Mouse (Mus musculus): ENCODE results near the gene 4930556J24Rik. TPM values are rescaled to one million over a fixed set of nuclear protein-coding genes. Genes with fewer than 3 reads are reported as not detected.
"Not testable (repeated sequence)": the region's sequence is repeated elsewhere in the genome, so short reads cannot be mapped to it uniquely, and the experiment has no call there.

The 4930556J24Rik gene
- polyA plus RNA-seq, 1 experiment: 0.07 TPM

DNA sequence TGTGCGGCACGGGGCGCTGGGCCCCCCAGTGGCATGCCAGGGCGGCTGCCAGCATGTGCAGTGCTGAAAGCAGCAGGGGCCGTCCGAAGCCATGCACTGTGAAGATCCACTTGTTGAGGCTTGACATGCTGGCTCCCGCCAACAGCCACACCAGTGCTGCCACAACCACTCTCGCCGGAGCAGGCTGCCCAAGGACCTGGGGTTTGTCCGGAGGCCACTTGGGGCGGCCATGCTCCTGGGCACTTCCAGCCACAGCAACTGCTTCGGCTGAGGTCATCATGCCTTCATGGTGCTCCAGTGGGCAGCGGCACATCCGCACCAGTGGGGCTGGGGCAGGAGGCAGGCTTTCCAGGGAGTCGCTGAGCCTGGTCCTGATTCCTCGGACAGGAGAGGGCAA, 63.7 kb downstream of the 4930556J24Rik start:
- TF ChIP-seq FOSL1 (IDR thresholded peaks at IDR 0.05; ENCODE audit: insufficient read depth, low read length, poor library complexity, severe bottlenecking) (no peak), USF1 (IDR thresholded peaks at IDR 0.05; ENCODE audit: low read depth) (no peak), MYOD1 (IDR thresholded peaks at IDR 0.05; ENCODE audit: control insufficient read depth, insufficient read length, low read depth) (no peak)
- Histone ChIP-seq H3K36me3 (ENCODE audit: control insufficient read depth, insufficient read depth) (peaks cover 18% of the 10 kb centered on the region), H3K4me3 (ENCODE audit: insufficient read depth, poor library complexity, severe bottlenecking) (peak overlapping the region; percentile 91), H3K79me3 (ENCODE audit: low read depth) (peaks cover 53% of the 10 kb centered on the region), H3K27me3 (ENCODE audit: control insufficient read depth, insufficient read depth, insufficient read length) (no peaks in the 10 kb centered on the region), H3ac (ENCODE audit: control insufficient read depth, insufficient read length, low read depth) (peak overlapping the region; percentile 72), H3K79me2 (ENCODE audit: control insufficient read depth, insufficient read depth) (peaks cover 58% of the 10 kb centered on the region)

DNA sequence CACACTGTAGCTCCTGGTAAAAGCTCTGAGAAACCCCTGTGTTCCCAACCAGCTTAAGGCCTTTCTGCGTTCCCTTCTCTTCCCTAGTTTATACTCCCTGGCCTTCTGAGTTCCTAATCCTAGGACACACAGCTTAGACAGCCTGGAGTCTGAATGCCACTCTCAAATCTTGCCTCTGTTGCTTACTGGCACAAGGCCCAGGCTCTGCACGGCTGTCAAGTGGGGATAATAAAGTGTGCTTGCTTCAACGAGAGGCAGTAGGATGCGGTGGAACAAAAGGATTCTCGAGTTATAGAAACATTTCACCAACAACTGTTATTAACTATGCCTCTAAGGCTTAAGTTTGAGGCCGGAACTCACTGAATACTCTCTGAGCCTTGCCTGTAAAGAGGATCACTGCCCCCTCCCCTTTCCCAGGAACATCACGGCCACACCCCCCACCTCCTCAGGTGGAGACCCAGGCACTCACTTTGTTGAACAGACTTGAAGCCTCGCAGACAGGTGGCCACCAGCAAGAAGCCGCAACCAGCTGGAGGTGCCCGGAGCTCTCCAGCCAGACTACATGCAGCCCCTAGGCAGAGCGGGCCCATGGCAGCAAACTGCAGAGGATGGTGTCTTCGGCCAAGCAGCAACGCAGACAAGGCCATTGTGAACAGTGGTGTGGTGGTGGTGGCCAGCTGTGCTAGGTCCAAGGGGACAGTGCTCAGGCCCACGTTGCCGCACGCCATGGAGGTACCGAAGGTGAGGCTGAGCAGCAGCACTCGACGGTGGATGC, 64.3 kb downstream of the 4930556J24Rik start:
- peak overlapping the region; percentile 91 for H3K4me3 ChIP-seq (ENCODE audit: insufficient read depth, poor library complexity, severe bottlenecking)
- no peaks in the 10 kb centered on the region for H3K27me3 ChIP-seq (ENCODE audit: control insufficient read depth, insufficient read depth, insufficient read length)
- H3K79me3 ChIP-seq (ENCODE audit: low read depth): peaks cover 59% of the 10 kb centered on the region
- H3K36me3 ChIP-seq (ENCODE audit: control insufficient read depth, insufficient read depth): peaks cover 24% of the 10 kb centered on the region
- peaks cover 64% of the 10 kb centered on the region for H3K79me2 ChIP-seq (ENCODE audit: control insufficient read depth, insufficient read depth)
- H3ac ChIP-seq (ENCODE audit: control insufficient read depth, insufficient read length, low read depth): peak overlapping the region; percentile 72
- TF ChIP-seq MYOD1 (IDR thresholded peaks at IDR 0.05; ENCODE audit: control insufficient read depth, insufficient read length, low read depth): no peak
- no peak for TF ChIP-seq FOSL1 (IDR thresholded peaks at IDR 0.05; ENCODE audit: insufficient read depth, low read length, poor library complexity, severe bottlenecking)
- no peak for TF ChIP-seq USF1 (IDR thresholded peaks at IDR 0.05; ENCODE audit: low read depth)
- TF ChIP-seq MAX (IDR thresholded peaks at IDR 0.05): no peak
- TF ChIP-seq CEBPB (IDR thresholded peaks at IDR 0.05; ENCODE audit: low read depth): no peak

DNA sequence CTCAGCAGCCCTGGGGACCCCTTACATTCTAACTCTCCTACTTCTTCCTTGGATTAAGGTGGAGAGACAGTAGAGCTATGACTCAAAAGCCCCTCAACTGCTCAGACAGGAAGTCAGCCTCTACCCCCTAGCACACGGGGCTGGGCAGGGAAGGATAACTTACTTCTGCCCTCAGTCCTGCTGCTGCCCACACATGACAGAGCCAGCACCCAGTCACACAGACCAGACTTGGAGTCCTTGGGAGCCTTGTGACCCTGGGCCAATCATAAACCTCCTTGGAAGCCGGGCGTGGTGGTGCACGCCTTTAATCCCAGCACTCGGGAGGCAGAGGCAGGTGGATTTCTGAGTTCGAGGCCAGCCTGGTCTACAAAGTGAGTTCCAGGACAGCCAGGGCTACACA, 65.1 kb downstream of the 4930556J24Rik start:
- peak overlapping the region; percentile 91 for H3K4me3 ChIP-seq (ENCODE audit: insufficient read depth, poor library complexity, severe bottlenecking)
- peaks cover 73% of the 10 kb centered on the region for H3K79me2 ChIP-seq (ENCODE audit: control insufficient read depth, insufficient read depth)

GRCm38 (mm10) chr11:3910513-3911310, 65.9 kb downstream of the 4930556J24Rik start:
- peak overlapping the region; percentile 78 for H3ac ChIP-seq (ENCODE audit: control insufficient read depth, insufficient read length, low read depth)
- H3K27me3 ChIP-seq (ENCODE audit: control insufficient read depth, insufficient read depth, insufficient read length): no peaks in the 10 kb centered on the region
- TF ChIP-seq FOSL1 (IDR thresholded peaks at IDR 0.05; ENCODE audit: insufficient read depth, low read length, poor library complexity, severe bottlenecking): no peak
- TF ChIP-seq MYOD1 (IDR thresholded peaks at IDR 0.05; ENCODE audit: control insufficient read depth, insufficient read length, low read depth): no peak
- TF ChIP-seq CTCF (IDR thresholded peaks at IDR 0.05; ENCODE audit: control insufficient read depth, insufficient read depth, insufficient read length): peak; percentile 27
- no peak for TF ChIP-seq MYOG (IDR thresholded peaks at IDR 0.05; ENCODE audit: control insufficient read depth, extremely low read depth, insufficient read length)
- peak; percentile 86 for TF ChIP-seq USF1 (IDR thresholded peaks at IDR 0.05; ENCODE audit: low read depth)
- peak; percentile 75 for TF ChIP-seq MAX (IDR thresholded peaks at IDR 0.05)
- no peak for TF ChIP-seq CEBPB (IDR thresholded peaks at IDR 0.05; ENCODE audit: low read depth)
- H3K4me3 ChIP-seq (ENCODE audit: insufficient read depth, poor library complexity, severe bottlenecking): peak overlapping the region; percentile 91
- peaks cover 77% of the 10 kb centered on the region for H3K79me2 ChIP-seq (ENCODE audit: control insufficient read depth, insufficient read depth)
- H3K36me3 ChIP-seq (ENCODE audit: control insufficient read depth, insufficient read depth): peaks cover 39% of the 10 kb centered on the region
- peaks cover 72% of the 10 kb centered on the region for H3K79me3 ChIP-seq (ENCODE audit: low read depth)

More for the DNA sequence above, 65.1 kb downstream of the 4930556J24Rik start:
- H3K36me3 ChIP-seq (ENCODE audit: control insufficient read depth, insufficient read depth): peaks cover 32% of the 10 kb centered on the region
- H3K27me3 ChIP-seq (ENCODE audit: control insufficient read depth, insufficient read depth, insufficient read length): not testable (repeated sequence)
- H3K79me3 ChIP-seq (ENCODE audit: low read depth): peaks cover 67% of the 10 kb centered on the region
- H3ac ChIP-seq (ENCODE audit: control insufficient read depth, insufficient read length, low read depth): peak overlapping the region; percentile 68

GRCm38 (mm10) chr11:3909236-3909635, 67.3 kb downstream of the 4930556J24Rik start:
- Histone ChIP-seq H3K27me3 (ENCODE audit: control insufficient read depth, insufficient read depth, insufficient read length) (no peaks in the 10 kb centered on the region), H3K4me3 (ENCODE audit: insufficient read depth, poor library complexity, severe bottlenecking) (peak overlapping the region; percentile 7), H3K79me3 (ENCODE audit: low read depth) (peaks cover 76% of the 10 kb centered on the region), H3K79me2 (ENCODE audit: control insufficient read depth, insufficient read depth) (peaks cover 88% of the 10 kb centered on the region), H3K36me3 (ENCODE audit: control insufficient read depth, insufficient read depth) (peaks cover 49% of the 10 kb centered on the region), H3ac (ENCODE audit: control insufficient read depth, insufficient read length, low read depth) (peak overlapping the region; percentile 58)
- TF ChIP-seq MAX (IDR thresholded peaks at IDR 0.05) (no peak), CEBPB (IDR thresholded peaks at IDR 0.05; ENCODE audit: low read depth) (no peak), MYOG (IDR thresholded peaks at IDR 0.05; ENCODE audit: control insufficient read depth, extremely low read depth, insufficient read length) (no peak), FOSL1 (IDR thresholded peaks at IDR 0.05; ENCODE audit: insufficient read depth, low read length, poor library complexity, severe bottlenecking) (no peak), MYOD1 (IDR thresholded peaks at IDR 0.05; ENCODE audit: control insufficient read depth, insufficient read length, low read depth) (no peak), CTCF (IDR thresholded peaks at IDR 0.05; ENCODE audit: control insufficient read depth, insufficient read depth, insufficient read length) (no peak), USF1 (IDR thresholded peaks at IDR 0.05; ENCODE audit: low read depth) (no peak)

- Histone ChIP-seq H3K79me2 (ENCODE audit: control insufficient read depth, insufficient read depth) (peaks cover 87% of the 10 kb centered on the region), H3K27me3 (ENCODE audit: control insufficient read depth, insufficient read depth, insufficient read length) (no peaks in the 10 kb centered on the region), H3K36me3 (ENCODE audit: control insufficient read depth, insufficient read depth) (peaks cover 66% of the 10 kb centered on the region), H3K4me3 (ENCODE audit: insufficient read depth, poor library complexity, severe bottlenecking) (no peak overlapping the region), H3K79me3 (ENCODE audit: low read depth) (peaks cover 57% of the 10 kb centered on the region), H3ac (ENCODE audit: control insufficient read depth, insufficient read length, low read depth) (no peak overlapping the region)
- TF ChIP-seq USF1 (IDR thresholded peaks at IDR 0.05; ENCODE audit: low read depth) (no peak), MYOD1 (IDR thresholded peaks at IDR 0.05; ENCODE audit: control insufficient read depth, insufficient read length, low read depth) (peak; percentile 38), CTCF (IDR thresholded peaks at IDR 0.05; ENCODE audit: control insufficient read depth, insufficient read depth, insufficient read length) (no peak), MYOG (IDR thresholded peaks at IDR 0.05; ENCODE audit: control insufficient read depth, extremely low read depth, insufficient read length) (no peak), CEBPB (IDR thresholded peaks at IDR 0.05; ENCODE audit: low read depth) (no peak), FOSL1 (IDR thresholded peaks at IDR 0.05; ENCODE audit: insufficient read depth, low read length, poor library complexity, severe bottlenecking) (peak; percentile 34), MAX (IDR thresholded peaks at IDR 0.05) (peak; percentile 36)
Observed at GRCm38 (mm10) chr11:3905446-3905845, 71.1 kb downstream of the 4930556J24Rik start.

Data from C2C12 (cell line).